Mouse (Mus musculus) heart, adult 2 months (tissue): ENCODE results near the gene Nkx2-2. TPM values are rescaled to one million over a fixed set of nuclear protein-coding genes. Genes with fewer than 3 reads are reported as not detected.

Experiments used
- DNase-seq, 2 experiments: peaks; one replicate each; pipeline ENCODE4 v3.0.0; 2021
- H3K27ac ChIP-seq: fragments of 200-600 bp; 2 replicates; pipeline ENCODE4 v1.8.1; 2022
- H3K27me3 ChIP-seq: fragments of 200-500 bp; 2 replicates; pipeline ENCODE4 v1.6.1; 2012; ENCODE audit warnings: mild to moderate bottlenecking, low read length, inconsistent platforms, mixed read lengths; ENCODE audit not compliant: control insufficient read depth, insufficient read depth
- H3K36me3 ChIP-seq: fragments of 200-500 bp; 2 replicates; pipeline ENCODE4 v1.6.1; 2012; ENCODE audit warnings: low read length, inconsistent platforms; ENCODE audit not compliant: control insufficient read depth, insufficient read depth
- H3K4me1 ChIP-seq: fragments of 200-500 bp; 2 replicates; pipeline ENCODE4 v1.6.1; 2011; ENCODE audit warnings: low read length; ENCODE audit not compliant: control insufficient read depth, insufficient read depth
- H3K4me3 ChIP-seq: fragments of 200-600 bp; 2 replicates; pipeline ENCODE4 v1.8.1; 2022
- H3K79me2 ChIP-seq: fragments of 200-500 bp; replicated peaks from 2 replicates; pipeline ENCODE4 v1.6.1; 2012; ENCODE audit warnings: mild to moderate bottlenecking, inconsistent platforms, low read length, moderate library complexity, mixed read lengths; ENCODE audit not compliant: control insufficient read depth, insufficient read depth
- H3K9ac ChIP-seq: fragments of 200-500 bp; 2 replicates; pipeline ENCODE4 v1.6.1; 2012; ENCODE audit warnings: low read depth, mild to moderate bottlenecking, control low read depth, inconsistent platforms, low read length, mixed read lengths
- CTCF ChIP-seq: fragments of 200-600 bp; IDR thresholded peaks from 2 replicates; pipeline ENCODE4 v1.8.1; 2022; ENCODE audit warnings: antibody characterized with exemption, mild to moderate bottlenecking, moderate library complexity
- EP300 ChIP-seq: fragments of 200-500 bp; IDR thresholded peaks from 2 replicates; pipeline ENCODE4 v1.6.1; 2011; ENCODE audit warnings: low read depth, low read length, control low read depth; ENCODE audit not compliant: insufficient read depth
- POLR2A ChIP-seq: fragments of 200-500 bp; IDR thresholded peaks from 2 replicates; pipeline ENCODE4 v1.6.1; 2011; ENCODE audit warnings: mild to moderate bottlenecking, low read depth, low read length, control low read depth; ENCODE audit not compliant: insufficient read depth
- WGBS: fragments of 180-500 bp; shearing (Covaris S2); methylation state at CpG from one replicate; pipeline ENCODE4 v1.1.7; 2018; 5-methylcytosine and 5-hydroxymethylcytosine counted together
- intact Hi-C: fragments of 180-260 bp; cut with DNase I; formaldehyde crosslinking; loops from one replicate; pipeline ENCODE4 v1.15.1; 2025
- polyA plus RNA-seq: library from polyadenylated mRNA; depleted of rRNA; stranded (reverse); fragments of >200 nt; gene quantifications from 2 replicates; pipeline ENCODE4 v1.2.3, GENCODE M21; 2012
- total RNA-seq, 2 experiments: library from RNA; stranded (reverse); gene quantifications; 2 replicates each; pipeline ENCODE4 v1.2.3; 2021

Gene Nkx2-2
- total and polyA plus RNA-seq, 3 experiments, result not detected

GRCm38 (mm10) chr2:147192731-147193130, 1.3 kb downstream of the Nkx2-2 start:
- no peak overlapping the region for H3K9ac ChIP-seq
- H3K27me3 ChIP-seq, result peaks cover 36% of the 10 kb centered on the region
- no peaks in the 10 kb centered on the region for H3K79me2 ChIP-seq
- WGBS, result 9% methylated on average over 13 of the region's 13 CpGs
- H3K4me3 ChIP-seq, result no peak overlapping the region
- no peak overlapping the region for H3K27ac ChIP-seq
- H3K4me1 ChIP-seq, result no peaks in the 10 kb centered on the region
- H3K36me3 ChIP-seq, result no peaks in the 10 kb centered on the region
- intact Hi-C loops, result no loop called here
- no peak for TF ChIP-seq POLR2A
- TF ChIP-seq EP300, result no peak
- no peak for TF ChIP-seq CTCF
- DNase-seq, result no peak

DNA sequence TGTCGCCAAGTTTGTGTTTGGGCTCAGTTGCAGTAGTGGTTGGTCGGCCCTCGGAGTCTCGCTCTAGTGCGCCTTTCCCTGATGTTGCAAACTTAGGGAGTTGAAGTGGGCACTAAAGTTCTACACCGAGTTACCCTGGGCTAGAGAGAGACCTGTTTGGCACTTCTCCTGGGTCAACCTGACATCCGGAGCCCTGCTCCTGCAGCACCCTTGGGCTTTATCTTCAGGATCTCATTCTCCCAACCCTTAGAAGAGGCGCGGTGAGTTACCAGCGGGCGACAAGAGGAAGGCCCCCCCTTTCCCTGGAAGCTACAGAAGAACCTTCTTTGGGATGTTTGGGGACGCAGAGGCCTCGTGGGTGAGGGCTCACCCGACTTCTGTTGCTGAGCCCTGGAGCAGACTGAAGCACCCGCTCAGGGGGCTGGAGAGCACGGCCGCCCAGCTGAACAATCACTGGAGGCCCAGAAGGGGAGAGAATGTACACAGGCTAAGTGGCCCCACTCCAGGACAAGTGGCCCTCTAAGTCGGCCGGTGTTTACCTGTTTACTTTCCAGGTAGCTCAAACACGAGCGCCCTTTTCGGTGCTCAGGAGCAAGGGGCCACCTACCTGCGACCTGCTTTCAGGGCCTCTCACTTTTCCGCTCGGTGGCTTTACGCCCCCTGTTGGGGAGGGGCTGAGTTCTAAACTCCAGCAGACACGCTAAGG, 3.6 kb downstream of the Nkx2-2 start:
- H3K79me2 ChIP-seq, result no peaks in the 10 kb centered on the region
- no peak overlapping the region for H3K9ac ChIP-seq
- intact Hi-C loops, result no loop called here
- no peak for TF ChIP-seq EP300
- TF ChIP-seq POLR2A, result no peak
- TF ChIP-seq CTCF, result no peak
- no peak overlapping the region for H3K27ac ChIP-seq
- WGBS, result 4% methylated on average over 27 of the region's 27 CpGs
- H3K36me3 ChIP-seq, result no peaks in the 10 kb centered on the region
- H3K27me3 ChIP-seq, result peaks cover 46% of the 10 kb centered on the region
- H3K4me1 ChIP-seq, result no peaks in the 10 kb centered on the region
- no peak overlapping the region for H3K4me3 ChIP-seq
- DNase-seq, result no peak

- H3K4me1 ChIP-seq, result no peaks in the 10 kb centered on the region
- 5% methylated on average over 28 of the region's 28 CpGs for WGBS
- intact Hi-C loops, result loop anchor here (10.0 kb wide), 1 partner anchor 355 kb away; no protein-coding TSS in a partner anchor
- TF ChIP-seq CTCF, result no peak
- no peak for TF ChIP-seq EP300
- TF ChIP-seq POLR2A, result no peak
- H3K79me2 ChIP-seq, result no peaks in the 10 kb centered on the region
- no peak for DNase-seq
- no peaks in the 10 kb centered on the region for H3K36me3 ChIP-seq
- no peak overlapping the region for H3K4me3 ChIP-seq
- H3K27me3 ChIP-seq, result peaks cover 43% of the 10 kb centered on the region
- no peak overlapping the region for H3K27ac ChIP-seq
- no peak overlapping the region for H3K9ac ChIP-seq
Observed at GRCm38 (mm10) chr2:147189546-147190315, 4.3 kb downstream of the Nkx2-2 start.

DNA sequence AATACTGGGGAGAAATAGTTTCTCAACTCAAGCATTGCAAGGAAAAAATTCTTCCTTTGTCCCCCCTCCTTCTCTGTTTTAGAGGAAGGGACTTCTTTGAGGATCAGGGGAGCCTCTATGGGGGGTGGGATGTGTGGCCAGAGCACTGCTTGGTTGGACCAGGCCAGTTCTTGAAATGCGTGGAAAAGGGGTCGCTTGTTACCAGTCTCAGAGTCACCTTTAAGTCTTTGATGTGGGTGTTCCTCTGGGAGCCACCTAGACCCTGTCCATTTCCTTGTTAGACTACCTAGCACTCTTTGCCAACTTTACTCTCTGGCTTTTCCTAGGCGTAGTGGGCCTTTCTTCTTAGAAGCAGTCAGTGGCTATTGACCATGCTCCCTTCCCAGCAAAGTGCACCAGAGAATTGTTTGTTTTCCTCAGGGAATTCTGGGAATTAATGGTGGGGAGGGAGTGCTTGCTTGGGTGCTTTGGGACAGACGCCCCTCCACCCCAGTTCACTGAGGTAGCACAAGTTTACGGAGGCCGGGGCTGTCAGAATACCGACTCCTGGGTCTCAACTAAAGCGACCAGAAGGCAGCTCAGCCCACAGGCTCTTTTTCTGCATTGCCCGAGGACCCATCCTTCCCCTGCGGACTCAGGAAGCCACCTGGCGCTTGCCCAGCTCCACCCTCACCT, 5.0 kb downstream of the Nkx2-2 start:
- Histone ChIP-seq H3K4me3 (no peak overlapping the region), H3K27me3 (peaks cover 39% of the 10 kb centered on the region), H3K79me2 (no peaks in the 10 kb centered on the region), H3K36me3 (no peaks in the 10 kb centered on the region), H3K4me1 (no peaks in the 10 kb centered on the region), H3K9ac (no peak overlapping the region), H3K27ac (no peak overlapping the region)
- TF ChIP-seq CTCF, result no peak
- WGBS, result 11% methylated on average over 11 of the region's 11 CpGs
- intact Hi-C loops, result loop anchor here (10.0 kb wide), 1 partner anchor 354 kb away; no protein-coding TSS in a partner anchor
- no peak for DNase-seq

DNA sequence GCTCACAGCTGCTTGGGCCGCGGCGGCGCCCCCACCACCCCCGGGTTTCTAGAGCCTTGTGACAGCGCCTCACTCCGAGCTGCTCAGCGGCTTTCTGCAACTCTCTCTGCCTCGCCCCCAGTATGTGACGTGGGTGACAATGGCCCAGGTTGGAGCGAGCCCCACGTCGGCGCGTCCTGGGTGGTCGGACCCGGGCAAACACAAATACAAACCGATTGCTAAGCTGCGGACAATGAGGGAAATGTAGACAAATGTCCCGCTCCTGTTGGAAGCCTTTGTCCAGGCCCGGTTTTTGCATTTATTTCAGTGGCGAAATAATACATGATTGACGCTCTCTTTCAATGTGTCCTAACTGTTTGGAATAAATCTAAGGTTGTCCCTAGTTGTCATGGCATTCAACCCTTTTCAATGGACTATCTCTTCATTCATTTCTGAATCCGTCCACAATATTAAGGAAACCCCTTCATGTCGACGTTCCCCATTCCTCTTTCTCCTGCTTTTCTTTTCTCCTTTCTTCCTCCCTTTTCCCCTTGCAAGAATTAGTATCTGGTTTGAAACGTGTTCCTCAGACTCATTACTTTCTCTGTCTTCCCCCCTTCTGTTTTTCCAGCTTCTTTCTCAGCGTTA, 5.9 kb downstream of the Nkx2-2 start:
- Histone ChIP-seq H3K27ac (no peak overlapping the region), H3K27me3 (peaks cover 38% of the 10 kb centered on the region), H3K36me3 (no peaks in the 10 kb centered on the region), H3K79me2 (no peaks in the 10 kb centered on the region), H3K4me1 (no peaks in the 10 kb centered on the region), H3K9ac (no peak overlapping the region), H3K4me3 (no peak overlapping the region)
- no peak for DNase-seq
- no peak for TF ChIP-seq POLR2A
- no peak for TF ChIP-seq EP300
- TF ChIP-seq CTCF, result no peak
- WGBS, result 6% methylated on average over 28 of the region's 28 CpGs
- intact Hi-C loops, result loop anchor here (10.0 kb wide), 1 partner anchor 353 kb away; no protein-coding TSS in a partner anchor
